Mouse (Mus musculus) gastrocnemius, postnatal 4 days (tissue): ENCODE data around the gene Cacng8. TPM values are rescaled to one million over a fixed set of nuclear protein-coding genes. Genes with fewer than 3 reads are reported as not detected.

Experiments used
- DNase-seq, 2 experiments: peaks; one replicate each; pipeline ENCODE4 v3.0.0; 2021 to 2022; ENCODE audit warnings: low spot score in 2 of 2, mixed read lengths in 2 of 2
- total RNA-seq, 2 experiments: library from RNA; stranded (reverse); gene quantifications; 2 replicates each; pipeline ENCODE4 v1.2.3; 2021

Gene Cacng8
- total RNA-seq, 2 experiments from 2014 or later: not detected

- DNase-seq: no peak
Measured at GRCm38 (mm10) chr7:3425141-3425540, 34.7 kb downstream of the Cacng8 start.

GRCm38 (mm10) chr7:3430161-3430560, 39.7 kb downstream of the Cacng8 start:
- no peak for DNase-seq

GRCm38 (mm10) chr7:3432066-3432465, 41.6 kb downstream of the Cacng8 start:
- DNase-seq: no peak

GRCm38 (mm10) chr7:3437941-3438340, 47.5 kb downstream of the Cacng8 start:
- no peak for DNase-seq

- DNase-seq: no peak
Measured at GRCm38 (mm10) chr7:3439984-3440383, 49.5 kb downstream of the Cacng8 start.

GRCm38 (mm10) chr7:3440526-3440925, 50.0 kb downstream of the Cacng8 start:
- DNase-seq: no peak

- no peak for DNase-seq
Measured at GRCm38 (mm10) chr7:3442476-3443062, 52.1 kb downstream of the Cacng8 start.

GRCm38 (mm10) chr7:3444678-3445077, 54.2 kb downstream of the Cacng8 start:
- DNase-seq: no peak

GRCm38 (mm10) chr7:3446584-3446983, 56.1 kb downstream of the Cacng8 start:
- DNase-seq: no peak

GRCm38 (mm10) chr7:3447026-3447425, 56.5 kb downstream of the Cacng8 start:
- DNase-seq: no peak

GRCm38 (mm10) chr7:3448737-3449454, 58.4 kb downstream of the Cacng8 start:
- peak; percentile 71 to 76 for DNase-seq

GRCm38 (mm10) chr7:3450671-3451070, 60.2 kb downstream of the Cacng8 start:
- DNase-seq: no peak

GRCm38 (mm10) chr7:3451161-3451560, 60.7 kb downstream of the Cacng8 start:
- DNase-seq: no peak

- no peak for DNase-seq
Measured at GRCm38 (mm10) chr7:3452821-3453485, 62.5 kb downstream of the Cacng8 start.

GRCm38 (mm10) chr7:3453486-3454183, 63.2 kb downstream of the Cacng8 start:
- DNase-seq: no peak

- DNase-seq: no peak
Measured at GRCm38 (mm10) chr7:3457111-3457840, 66.8 kb downstream of the Cacng8 start.

GRCm38 (mm10) chr7:3457841-3458217, 67.3 kb downstream of the Cacng8 start:
- DNase-seq: no peak

- DNase-seq: no peak
Measured at GRCm38 (mm10) chr7:3460261-3460660, 69.8 kb downstream of the Cacng8 start.

GRCm38 (mm10) chr7:3463306-3463705, 72.8 kb downstream of the Cacng8 start:
- DNase-seq: no peak
